Mouse (Mus musculus) left cerebral cortex, adult 8-10 months (tissue): ENCODE measurements at regions not wholly inside any gene's neighbourhood (a gene's known extent, or its start where the extent isn't known, plus 50 kb on each side); places are given as distances from the start of the nearest gene placed in this dataset.
A peak's percentile ranks its signal among the peaks of the same experiment; 100 is the strongest.
"Not testable (repeated sequence)": the region's sequence is repeated elsewhere in the genome, so short reads cannot be mapped to it uniquely, and the experiment has no call there.

Experiments
- DNase-seq, 2 experiments: peaks; one replicate each; pipeline ENCODE4 v3.0.0; 2022; ENCODE audit warnings: low spot score in 2 of 2

DNA sequence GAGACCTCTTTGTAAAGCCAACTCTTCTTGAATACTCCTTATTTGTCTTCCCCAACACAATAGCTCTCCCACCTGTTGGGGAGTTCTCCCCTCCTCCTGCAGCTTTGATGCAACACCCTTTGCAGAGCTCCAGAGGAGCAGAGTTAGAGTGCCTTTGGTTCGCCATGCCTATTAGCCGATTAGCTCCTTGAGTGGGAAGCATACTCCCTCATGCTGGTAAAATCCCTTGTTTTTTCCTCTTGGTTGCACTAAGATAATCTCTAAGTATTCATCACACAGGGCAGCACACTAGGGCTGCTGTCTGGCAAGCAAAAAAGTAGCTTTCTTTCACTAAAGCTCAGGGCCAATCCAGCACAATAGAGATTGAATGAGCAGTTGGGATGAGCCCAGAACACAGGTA lies 350.4 kb downstream of the Fut8 start:
- no peak for DNase-seq

DNA sequence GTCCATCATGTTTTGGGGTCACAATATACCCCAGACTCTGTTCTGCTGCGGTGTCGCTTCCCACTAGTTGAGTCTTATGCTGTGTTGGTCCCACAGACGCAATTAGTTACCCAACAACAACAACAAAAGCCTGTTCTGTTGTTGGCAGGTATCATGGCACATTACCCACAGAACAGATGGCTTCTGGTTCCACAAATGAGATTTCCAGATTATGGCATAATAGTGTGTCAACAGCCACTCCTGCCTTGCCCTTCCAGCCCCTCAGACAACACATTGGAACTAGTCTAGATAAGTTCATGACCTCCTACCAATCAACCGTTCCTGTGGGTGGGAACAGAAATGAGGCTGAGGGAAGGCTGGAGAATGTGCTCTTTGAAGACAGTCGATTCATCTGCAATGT lies 351.5 kb downstream of the Fut8 start:
- no peak for DNase-seq

DNA sequence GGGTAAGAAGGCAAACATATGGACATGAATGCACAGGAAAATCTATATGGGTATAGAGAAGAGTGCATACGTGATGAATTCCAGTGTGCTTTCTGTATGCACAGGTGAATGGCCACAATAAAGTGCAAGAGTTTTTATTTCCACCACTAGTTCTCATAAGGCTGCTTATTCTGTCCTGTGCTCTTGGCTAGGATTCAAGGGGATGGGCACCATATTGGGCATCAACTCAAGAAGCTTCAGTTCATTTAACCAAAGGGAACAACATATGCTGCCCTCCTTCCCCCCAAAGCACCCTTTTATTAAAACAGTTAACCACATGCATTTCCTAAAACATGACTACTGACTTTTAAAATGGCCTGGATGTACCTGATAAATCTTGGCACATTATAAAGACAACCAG lies 356.2 kb downstream of the Fut8 start:
- DNase-seq: no peak

- no peak for DNase-seq
These were observed 356.7 kb downstream of the Fut8 start for GRCm38 (mm10) chr12:77594657-77595056.

DNA sequence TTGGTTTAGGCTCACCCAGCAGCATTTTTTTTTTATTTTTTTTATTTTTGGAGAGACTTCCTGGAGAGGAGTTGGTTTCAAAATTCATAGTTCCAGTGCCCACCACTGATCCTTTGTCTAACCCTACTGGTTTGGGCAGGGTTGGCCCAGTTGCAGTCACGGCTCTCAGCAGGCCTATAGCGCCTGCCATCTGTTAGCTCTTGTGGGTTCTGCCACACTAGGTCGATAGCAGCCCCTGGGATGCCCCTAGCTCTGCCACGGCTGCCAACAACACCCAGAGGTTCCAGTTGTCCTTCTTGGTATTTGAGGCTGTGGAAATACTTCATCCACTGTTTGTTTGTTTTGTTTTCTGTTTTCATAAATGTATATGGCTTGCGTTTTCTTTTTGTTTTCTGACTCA lies 357.9 kb downstream of the Fut8 start:
- no peak for DNase-seq

- DNase-seq: no peak
These were observed 358.8 kb downstream of the Fut8 start for GRCm38 (mm10) chr12:77596676-77597075.

- DNase-seq: no peak
These were observed 359.9 kb downstream of the Fut8 start for GRCm38 (mm10) chr12:77597627-77598333.

DNA sequence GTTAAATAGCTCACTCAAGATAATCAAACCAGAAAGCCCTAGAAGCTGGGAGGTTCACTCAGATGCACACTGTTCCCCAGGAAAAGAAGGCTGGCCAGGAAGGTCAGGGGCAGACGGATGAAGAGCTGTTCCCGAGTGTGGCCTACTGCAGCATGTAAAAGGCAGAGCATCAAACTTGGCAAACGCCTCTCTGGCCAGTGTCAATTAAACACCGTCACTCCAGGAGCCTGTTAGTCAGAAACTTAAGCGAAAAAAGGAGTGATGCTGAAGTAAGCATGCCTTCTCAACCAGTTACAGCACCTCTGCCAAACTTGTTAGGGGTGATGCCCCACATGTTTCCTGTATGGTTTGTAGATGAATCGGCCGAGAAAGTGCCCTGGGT lies 360.4 kb downstream of the Fut8 start:
- no peak for DNase-seq

GRCm38 (mm10) chr12:77599391-77599790 lies 361.5 kb downstream of the Fut8 start:
- no peak for DNase-seq

DNA sequence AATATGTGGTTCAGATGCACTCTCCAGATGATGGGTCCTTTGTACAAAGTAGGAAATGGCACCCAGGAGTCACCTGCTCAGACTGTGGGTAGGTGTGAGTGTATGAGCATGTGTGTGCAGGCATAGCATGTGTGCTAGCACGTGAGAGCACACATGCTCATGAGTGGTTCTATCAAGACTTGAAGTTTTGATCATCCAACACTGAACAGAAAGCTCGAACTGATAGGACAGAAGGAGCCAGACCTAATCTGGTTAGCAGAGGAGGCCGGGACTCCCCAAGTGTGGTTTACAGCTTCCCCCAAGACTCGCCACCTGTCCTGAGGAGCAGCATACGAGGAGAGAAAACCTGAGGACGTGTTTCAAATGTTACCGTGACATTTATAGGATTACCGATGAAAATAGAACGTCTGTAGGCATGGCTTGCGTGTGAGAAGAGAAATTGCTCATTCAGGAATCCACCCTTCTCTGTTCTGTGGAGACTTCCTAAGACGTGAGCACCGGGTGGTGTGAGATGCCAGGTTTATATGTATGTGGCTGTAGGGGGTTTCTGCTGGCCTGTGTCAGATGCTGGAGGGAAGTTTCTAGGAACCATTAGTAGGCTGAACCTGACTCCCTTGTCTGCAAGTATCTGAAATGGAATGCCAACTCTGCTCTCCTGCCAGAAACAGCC lies 366.0 kb downstream of the Fut8 start:
- DNase-seq: peak in 1 of 2 experiments; percentile 77

DNA sequence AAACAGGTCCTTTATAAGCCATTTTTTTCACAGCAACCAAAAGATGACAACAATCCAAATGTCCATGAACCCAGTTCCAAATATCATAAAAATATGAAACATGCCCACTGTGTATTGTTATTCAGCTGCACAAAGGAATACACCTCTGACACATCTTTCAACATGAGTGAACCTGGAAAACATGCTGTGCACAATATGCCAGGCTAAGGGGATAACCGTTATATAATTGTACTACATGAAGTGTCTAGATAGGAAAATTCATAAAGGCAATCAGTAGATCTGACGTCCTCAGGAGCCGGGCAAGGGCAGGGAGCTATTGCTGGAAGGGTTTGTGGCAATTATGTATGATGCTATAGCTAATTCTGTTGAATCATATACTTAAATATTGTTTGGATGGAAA lies 379.6 kb downstream of the Fut8 start:
- no peak for DNase-seq

DNA sequence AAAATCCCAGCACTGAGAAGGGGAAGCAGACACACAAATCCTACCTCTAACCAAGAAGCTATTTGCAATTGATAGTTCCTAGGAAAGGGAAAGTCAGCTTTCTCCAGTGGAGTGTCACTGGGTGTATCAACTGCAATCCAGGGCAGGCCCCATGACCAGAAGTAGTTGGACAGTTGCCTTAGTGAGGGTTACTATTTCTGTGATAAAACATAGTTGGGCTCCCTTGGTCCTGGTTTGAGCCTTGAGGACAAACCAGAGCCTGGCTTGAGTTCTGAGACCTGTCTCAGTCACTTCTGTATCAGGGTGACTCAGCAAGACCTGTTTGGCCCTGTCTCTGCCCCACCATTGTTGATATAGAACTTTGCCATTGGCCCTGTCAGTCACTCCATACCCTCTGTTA lies 384.3 kb downstream of the Fut8 start:
- no peak for DNase-seq

GRCm38 (mm10) chr12:77624323-77624722 lies 386.4 kb downstream of the Fut8 start:
- not testable (repeated sequence) for DNase-seq

GRCm38 (mm10) chr12:77628358-77628850 lies 390.5 kb downstream of the Fut8 start:
- DNase-seq: no peak

DNA sequence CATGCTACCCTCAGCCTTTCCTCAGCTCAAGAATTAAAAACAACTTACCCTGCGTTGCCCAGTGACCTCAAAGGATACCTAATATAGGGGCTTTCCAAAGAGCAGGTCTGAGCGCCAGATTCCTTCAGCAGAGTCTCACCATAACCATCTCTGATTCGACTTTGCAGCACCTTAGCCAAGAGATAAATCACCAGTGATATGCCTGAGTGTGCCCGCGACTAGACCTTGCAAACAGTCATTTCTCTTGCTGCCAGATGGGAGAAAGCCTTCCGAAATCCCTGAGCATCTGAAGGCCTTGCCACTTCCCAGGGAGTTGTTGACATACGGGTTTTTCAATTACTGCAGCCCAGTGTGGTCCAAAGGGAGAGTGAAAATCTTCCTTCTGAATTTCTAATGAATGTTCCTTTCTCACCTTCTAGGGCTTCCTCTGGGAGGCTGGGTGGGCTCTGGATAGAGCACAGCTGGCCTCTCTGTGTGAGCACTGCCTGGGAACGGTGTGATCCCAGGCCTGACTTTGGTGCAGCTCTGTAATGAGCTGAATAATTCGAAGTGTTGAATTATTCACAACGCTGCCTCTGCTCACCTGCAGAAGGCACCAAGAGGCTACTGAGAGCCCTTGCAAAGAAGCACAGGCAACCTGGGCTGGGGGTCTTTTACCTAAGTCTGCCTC lies 396.2 kb downstream of the Fut8 start:
- no peak for DNase-seq

GRCm38 (mm10) chr12:77638266-77638665 lies 400.3 kb downstream of the Fut8 start:
- DNase-seq: no peak

- no peak for DNase-seq
These were observed 404.4 kb downstream of the Fut8 start for GRCm38 (mm10) chr12:77642336-77642735.

GRCm38 (mm10) chr12:77647841-77648240 lies 409.9 kb downstream of the Fut8 start:
- no peak for DNase-seq

GRCm38 (mm10) chr12:77654282-77654681 lies 416.4 kb downstream of the Fut8 start:
- DNase-seq: no peak

DNA sequence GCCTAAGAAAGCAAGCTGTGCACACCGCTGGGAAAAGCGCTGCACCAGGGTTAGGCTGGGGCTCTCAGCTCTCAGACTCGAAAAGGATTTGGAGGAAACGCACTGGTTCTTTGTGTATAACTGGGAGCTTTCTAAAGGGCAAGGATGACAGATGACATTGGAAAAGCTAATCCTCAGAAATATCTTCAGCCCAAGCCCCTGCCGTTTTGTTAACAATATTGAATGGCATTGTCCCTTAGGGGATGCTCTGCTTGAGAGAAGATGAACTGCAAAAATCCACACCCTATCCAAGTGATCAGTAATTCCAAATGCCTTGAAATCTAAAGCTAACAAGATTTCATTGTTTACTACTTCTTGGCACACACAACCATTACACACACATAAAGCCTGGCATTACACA lies 419.1 kb downstream of the Fut8 start:
- no peak for DNase-seq

DNA sequence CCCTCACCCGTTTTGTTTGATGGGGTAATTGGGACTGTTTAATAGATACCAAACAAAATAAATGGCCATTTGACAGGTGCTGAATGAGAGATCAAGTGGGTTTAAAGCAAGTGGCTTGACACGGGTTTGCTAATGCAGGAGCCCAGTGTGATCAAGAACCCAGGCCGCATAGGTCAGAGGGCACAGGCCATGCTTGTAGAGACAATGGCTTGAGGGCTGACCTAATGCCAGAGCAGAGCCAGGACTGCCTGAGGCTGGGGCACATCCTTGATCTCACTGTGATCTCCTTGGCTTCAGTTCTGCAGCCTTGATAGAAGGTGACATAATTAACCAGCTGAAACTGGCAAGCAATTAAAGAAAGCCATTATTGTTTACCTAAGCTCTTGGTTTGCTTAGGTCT lies 420.0 kb downstream of the Fut8 start:
- no peak for DNase-seq

DNA sequence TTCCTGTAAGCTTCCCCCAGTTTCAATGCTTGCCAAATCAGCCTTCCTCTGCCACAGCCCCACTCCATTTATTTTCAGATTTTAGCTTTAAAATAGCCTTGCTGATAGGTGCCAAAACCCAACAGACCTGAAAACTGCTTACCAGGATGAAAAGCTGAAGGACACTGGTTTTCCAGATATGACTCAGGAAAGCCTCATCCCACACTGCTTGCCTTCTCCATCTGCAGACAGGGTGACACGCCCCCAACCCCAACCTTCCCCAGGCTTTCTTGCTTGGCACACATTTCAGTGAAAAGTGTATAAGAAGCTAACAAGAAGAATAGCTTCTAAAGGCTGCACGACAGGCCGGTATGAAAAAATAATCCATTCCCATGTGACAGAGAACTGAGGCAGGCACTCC lies 425.3 kb downstream of the Fut8 start:
- DNase-seq: peak in 1 of 2 experiments; percentile 74
